Mouse (Mus musculus) embryonic fibroblast, embryonic 13.5 days (primary cell): ENCODE measurements around the gene Pros1.

Experiments used
- CTCF ChIP-seq: IDR thresholded peaks from 2 replicates; pipeline ENCODE4 v1.5.1; 2011; ENCODE audit warnings: mild to moderate bottlenecking, control low read depth, low read length, moderate library complexity, borderline replicate concordance; ENCODE audit not compliant: insufficient read depth
- POLR2A ChIP-seq: IDR thresholded peaks from 2 replicates; pipeline ENCODE4 v1.6.1; 2011; ENCODE audit warnings: low read depth, mild to moderate bottlenecking, control low read depth, low read length, moderate library complexity

GRCm38 (mm10) chr16:62814491-62814890, 39.6 kb upstream of the Pros1 start, which contains the start of gene Stx19:
- TF ChIP-seq CTCF (no peak), POLR2A (no peak)
